Mouse (Mus musculus) CH12.LX (cell line): ENCODE measurements around the gene Mrpl38. TPM values are rescaled to one million over a fixed set of nuclear protein-coding genes. Genes with fewer than 3 reads are reported as not detected.

Experiments used
- DNase-seq: peaks from one replicate; pipeline ENCODE4 v3.0.0-alpha.2; 2013; ENCODE audit errors: extremely low read depth
- H3K27ac ChIP-seq: 2 replicates; pipeline ENCODE4 v1.5.1; 2012; ENCODE audit warnings: low read depth, mild to moderate bottlenecking, control low read depth, moderate library complexity; ENCODE audit not compliant: insufficient read depth
- H3K27me3 ChIP-seq: replicated peaks from 2 replicates; pipeline ENCODE3; 2012; ENCODE audit warnings: inconsistent platforms
- H3K36me3 ChIP-seq, 2 experiments: replicated peaks in 1 of 2; 2 replicates each; pipeline versions ENCODE3 to v1.6.1; 2012; ENCODE audit warnings: inconsistent platforms in 1 of 2, low read length in 1 of 2, mild to moderate bottlenecking in 1 of 2, mixed read lengths in 1 of 2, moderate library complexity in 1 of 2; ENCODE audit not compliant: control insufficient read depth in 1 of 2, insufficient read depth in 1 of 2
- H3K4me1 ChIP-seq, 2 experiments: 2 replicates each; pipeline ENCODE4 v1.6.1; 2012; ENCODE audit warnings: inconsistent platforms in 1 of 2, moderate library complexity in 1 of 2; ENCODE audit not compliant: insufficient read depth in 2 of 2, control insufficient read depth in 1 of 2
- H3K4me2 ChIP-seq: 2 replicates; pipeline ENCODE4 v1.6.1; 2012; ENCODE audit warnings: low read depth, mild to moderate bottlenecking, control low read depth; ENCODE audit not compliant: poor library complexity, insufficient read depth, severe bottlenecking
- H3K4me3 ChIP-seq, 3 experiments: fragments of 150-350 bp in 1 of 3; sonication (generic) in 1 of 3; replicated peaks in 1 of 3; 2 replicates each; pipeline versions ENCODE3 to v1.5.1; 2011 to 2012; ENCODE audit warnings: low read depth in 2 of 3, low read length in 2 of 3, mild to moderate bottlenecking in 2 of 3, moderate library complexity in 2 of 3, control low read depth in 1 of 3, improper control_type of control experiment in 1 of 3, inconsistent platforms in 1 of 3, mixed read lengths in 1 of 3; ENCODE audit not compliant: poor library complexity in 1 of 3
- H3K79me2 ChIP-seq: replicated peaks from 2 replicates; pipeline ENCODE4 v1.6.1; 2012; ENCODE audit warnings: mild to moderate bottlenecking, moderate library complexity; ENCODE audit not compliant: control insufficient read depth, poor library complexity, insufficient read depth, severe bottlenecking; ENCODE audit errors: extremely low read depth
- H3K9ac ChIP-seq: 2 replicates; pipeline ENCODE4 v1.6.1; 2012; ENCODE audit warnings: low read depth, mild to moderate bottlenecking, control low read depth, moderate library complexity; ENCODE audit not compliant: insufficient read depth
- H3K9me3 ChIP-seq: replicated peaks from 2 replicates; pipeline ENCODE3; 2012; ENCODE audit warnings: low read length, inconsistent platforms, mixed read lengths
- CHD1 ChIP-seq: IDR thresholded peaks from 2 replicates; pipeline ENCODE4 v1.6.1; 2012; ENCODE audit warnings: low read depth, low read length, improper control_type of control experiment, inconsistent platforms
- CHD2 ChIP-seq: IDR thresholded peaks from 2 replicates; pipeline ENCODE4 v1.6.1; 2011; ENCODE audit warnings: low read length, improper control_type of control experiment
- CTCF ChIP-seq, 2 experiments: IDR thresholded peaks in 1 of 2; conservative IDR thresholded peaks in 1 of 2; 2 replicates each; pipeline ENCODE4 v1.5.1; 2011 to 2012; ENCODE audit warnings: low read depth in 2 of 2, low read length in 2 of 2, improper control_type of control experiment in 1 of 2, inconsistent platforms in 1 of 2, mild to moderate bottlenecking in 1 of 2, moderate library complexity in 1 of 2
- E2F4 ChIP-seq: IDR thresholded peaks from 2 replicates; pipeline ENCODE4 v1.6.1; 2011; ENCODE audit warnings: low read depth, low read length, improper control_type of control experiment; ENCODE audit not compliant: insufficient replicate concordance
- ELF1 ChIP-seq: IDR thresholded peaks from 2 replicates; pipeline ENCODE4 v1.6.1; 2014; ENCODE audit warnings: low read depth, mild to moderate bottlenecking, inconsistent platforms, low read length, improper control_type of control experiment
- EP300 ChIP-seq: IDR thresholded peaks from 2 replicates; pipeline ENCODE4 v1.6.1; 2011; ENCODE audit warnings: low read length, improper control_type of control experiment
- GABPA ChIP-seq: IDR thresholded peaks from 2 replicates; pipeline ENCODE4 v1.6.1; 2012; ENCODE audit warnings: low read depth, low read length, improper control_type of control experiment, inconsistent platforms; ENCODE audit not compliant: insufficient replicate concordance
- IRF4 ChIP-seq: IDR thresholded peaks from 2 replicates; pipeline ENCODE4 v1.6.1; 2014; ENCODE audit warnings: low read depth, mild to moderate bottlenecking, inconsistent platforms, low read length, improper control_type of control experiment
- JUN ChIP-seq: IDR thresholded peaks from 2 replicates; pipeline ENCODE4 v1.6.1; 2011; ENCODE audit warnings: low read depth, mild to moderate bottlenecking, low read length, improper control_type of control experiment, moderate library complexity; ENCODE audit not compliant: insufficient read depth
- JUND ChIP-seq: conservative IDR thresholded peaks from 2 replicates; pipeline ENCODE4 v1.6.1; 2011; ENCODE audit warnings: low read depth, low read length, improper control_type of control experiment
- KAT2A ChIP-seq: IDR thresholded peaks from 2 replicates; pipeline ENCODE4 v1.6.1; 2012; ENCODE audit warnings: low read length, improper control_type of control experiment, inconsistent platforms; ENCODE audit not compliant: insufficient replicate concordance
- MAFK ChIP-seq: IDR thresholded peaks from 2 replicates; pipeline ENCODE4 v1.6.1; 2011; ENCODE audit warnings: low read length, improper control_type of control experiment; ENCODE audit not compliant: insufficient replicate concordance
- MAX ChIP-seq: IDR thresholded peaks from 2 replicates; pipeline ENCODE4 v1.6.1; 2011; ENCODE audit warnings: low read length, improper control_type of control experiment
- MAZ ChIP-seq: IDR thresholded peaks from 2 replicates; pipeline ENCODE4 v1.6.1; 2012; ENCODE audit warnings: low read depth, mild to moderate bottlenecking, inconsistent platforms, low read length, improper control_type of control experiment, moderate library complexity
- MEF2A ChIP-seq: IDR thresholded peaks from 2 replicates; pipeline ENCODE4 v1.6.1; 2014; ENCODE audit warnings: low read depth, mild to moderate bottlenecking, inconsistent platforms, low read length, improper control_type of control experiment, borderline replicate concordance
- MYC ChIP-seq: IDR thresholded peaks from 2 replicates; pipeline ENCODE4 v1.6.1; 2011; ENCODE audit warnings: low read depth, mild to moderate bottlenecking, improper control_type of control experiment, low read length
- NELFE ChIP-seq: IDR thresholded peaks from 2 replicates; pipeline ENCODE4 v1.6.1; 2011; ENCODE audit warnings: low read depth, low read length, improper control_type of control experiment
- PAX5 ChIP-seq: IDR thresholded peaks from 2 replicates; pipeline ENCODE4 v1.6.1; 2012; ENCODE audit warnings: low read length, inconsistent platforms, mixed read lengths
- POLR2AphosphoS2 ChIP-seq: IDR thresholded peaks from 2 replicates; pipeline ENCODE4 v1.6.1; 2011; ENCODE audit warnings: low read depth, low read length, improper control_type of control experiment
- RAD21 ChIP-seq: IDR thresholded peaks from 2 replicates; pipeline ENCODE4 v1.6.1; 2011; ENCODE audit warnings: low read depth, mild to moderate bottlenecking, low read length, improper control_type of control experiment, moderate library complexity
- UBTF ChIP-seq: IDR thresholded peaks from 2 replicates; pipeline ENCODE4 v1.6.1; 2012; ENCODE audit warnings: low read depth, mild to moderate bottlenecking, inconsistent platforms, low read length, improper control_type of control experiment, moderate library complexity
- USF1 ChIP-seq: IDR thresholded peaks from 2 replicates; pipeline ENCODE4 v1.6.1; 2014; ENCODE audit warnings: low read depth, mild to moderate bottlenecking, inconsistent platforms, low read length, improper control_type of control experiment
- USF2 ChIP-seq: conservative IDR thresholded peaks from 2 replicates; pipeline ENCODE4 v1.6.1; 2011; ENCODE audit warnings: low read depth, low read length, improper control_type of control experiment
- ZC3H11A ChIP-seq: IDR thresholded peaks from 2 replicates; pipeline ENCODE4 v1.6.1; 2012; ENCODE audit warnings: low read depth, mild to moderate bottlenecking, inconsistent platforms, low read length, improper control_type of control experiment
- ZMIZ1 ChIP-seq: IDR thresholded peaks from 2 replicates; pipeline ENCODE4 v1.6.1; 2012; ENCODE audit warnings: low read depth, mild to moderate bottlenecking, inconsistent platforms, low read length, improper control_type of control experiment
- dilution Hi-C: fragments of 300-500 bp; cut with MboI; formaldehyde crosslinking; loops from 2 replicates; pipeline ENCODE4 v1.14.3; 2020; ENCODE audit warnings: low sequenced_read_pairs; ENCODE audit not compliant: extremely low pct_unique_long_range_greater_than_20kb, extremely low pct_ligation_motif_present
- in situ Hi-C: fragments of 300-500 bp; cut with MboI; formaldehyde crosslinking; loops from 3 replicates; pipeline ENCODE4 v1.14.3; 2019; ENCODE audit warnings: low sequenced_read_pairs, low pct_ligation_motif_present, low pct_unique_long_range_greater_than_20kb, mixed read lengths
- polyA plus RNA-seq: library from polyadenylated mRNA; unstranded; fragments of >175 nt; gene quantifications from 2 replicates; pipeline ENCODE4 v1.2.1, GENCODE M21; 2012; ENCODE audit warnings: low read depth; ENCODE audit not compliant: insufficient read length
- total RNA-seq, 2 experiments: library from RNA; depleted of rRNA; stranded (reverse); fragments of 300-350 nt in 1 of 2; fragments of >200 nt in 1 of 2; gene quantifications; 2 replicates each; pipeline ENCODE4 v1.2.3; 2012 to 2014

Mrpl38 gene
- total and polyA plus RNA-seq, 3 experiments = 109 to 188 (median 157) TPM

- H3K9ac ChIP-seq = no peak overlapping the region
- no peak for DNase-seq
- H3K4me1 ChIP-seq = no peaks in the 10 kb centered on the region
- no peak overlapping the region for H3K4me3 ChIP-seq
- H3K4me2 ChIP-seq = no peak overlapping the region
- H3K36me3 ChIP-seq = peaks cover 61 to 90% of the 10 kb centered on the region in 2 experiments
- TF ChIP-seq MYC (no peak), GABPA (no peak), NELFE (no peak), E2F4 (no peak), UBTF (no peak), ZC3H11A (no peak), MAFK (no peak), ELF1 (no peak), MAZ (no peak), POLR2AphosphoS2 (no peak), JUN (no peak), KAT2A (no peak), JUND (no peak), USF2 (no peak)
- TF ChIP-seq, all 38 proteins: peak for 0
- in situ Hi-C loops = no loop called here
- Histone ChIP-seq H3K9me3 (no peaks in the 10 kb centered on the region), H3K79me2 (peaks cover 3% of the 10 kb centered on the region; the same call in 1 of the 2 replicates), H3K27ac (no peak overlapping the region), H3K27me3 (no peaks in the 10 kb centered on the region)
- dilution Hi-C loops = no loop called here
Observed at GRCm38 (mm10) chr11:116185836-116186235, 47.2 kb upstream of the Mrpl38 start.

GRCm38 (mm10) chr11:116178411-116179121 lies 39.9 kb upstream of the Mrpl38 start:
- Histone ChIP-seq H3K9ac (no peak overlapping the region), H3K4me2 (no peak overlapping the region), H3K27me3 (no peaks in the 10 kb centered on the region), H3K4me1 (no peaks in the 10 kb centered on the region), H3K36me3 (peaks cover 73 to 87% of the 10 kb centered on the region in 2 experiments), H3K9me3 (no peaks in the 10 kb centered on the region), H3K4me3 (no peak overlapping the region), H3K27ac (no peak overlapping the region), H3K79me2 (no peaks in the 10 kb centered on the region)
- dilution Hi-C loops = no loop called here
- in situ Hi-C loops = no loop called here
- no peak for TF ChIP-seq CHD2
- no peak for TF ChIP-seq KAT2A
- no peak for TF ChIP-seq ZC3H11A
- no peak for TF ChIP-seq ELF1
- TF ChIP-seq USF2 = no peak
- TF ChIP-seq JUN = no peak
- no peak for TF ChIP-seq IRF4
- no peak for TF ChIP-seq MAX
- TF ChIP-seq RAD21 = no peak
- no peak for TF ChIP-seq PAX5
- no peak for TF ChIP-seq ZMIZ1
- TF ChIP-seq USF1 = no peak
- no peak for TF ChIP-seq EP300
- TF ChIP-seq CHD1 = no peak
- TF ChIP-seq CTCF (conservative IDR thresholded peaks at IDR 0.05 in 1 of 2, IDR thresholded peaks at IDR 0.05 in 1 of 2; ENCODE audit: low read depth in 2 of 2, low read length in 2 of 2) = no peak
- no peak for TF ChIP-seq MYC
- TF ChIP-seq POLR2AphosphoS2 = no peak
- no peak for TF ChIP-seq NELFE
- TF ChIP-seq MEF2A = no peak
- no peak for DNase-seq
